Mouse (Mus musculus) erythroblast, embryonic 14.5 days (primary cell): ENCODE data around the gene Dock10. TPM values are rescaled to one million over a fixed set of nuclear protein-coding genes. Genes with fewer than 3 reads are reported as not detected.

ENCODE experiments used
- H3K27me3 ChIP-seq: 2 replicates; pipeline ENCODE4 v1.6.1; 2012; ENCODE audit warnings: inconsistent platforms; ENCODE audit not compliant: control insufficient read depth
- H3K36me3 ChIP-seq: 2 replicates; pipeline ENCODE4 v1.6.1; 2012; ENCODE audit warnings: mild to moderate bottlenecking, inconsistent platforms; ENCODE audit not compliant: control insufficient read depth
- H3K4me1 ChIP-seq: 2 replicates; pipeline ENCODE4 v1.6.1; 2012; ENCODE audit warnings: inconsistent platforms; ENCODE audit not compliant: control insufficient read depth
- H3K4me3 ChIP-seq: replicated peaks from 2 replicates; pipeline ENCODE3; 2012; ENCODE audit warnings: moderate library complexity, mild to moderate bottlenecking, inconsistent platforms
- H3K9me3 ChIP-seq: 2 replicates; pipeline ENCODE4 v1.6.1; 2012; ENCODE audit warnings: low read length, inconsistent platforms, mixed read lengths; ENCODE audit not compliant: control insufficient read depth
- GATA1 ChIP-seq: IDR thresholded peaks from 2 replicates; pipeline ENCODE4 v1.6.1; 2012; ENCODE audit warnings: low read length, inconsistent platforms, mixed read lengths
- TAL1 ChIP-seq: IDR thresholded peaks from 3 replicates; pipeline ENCODE4 v1.6.1; 2012; ENCODE audit warnings: low read length, inconsistent platforms, mixed read lengths
- polyA plus RNA-seq: library from polyadenylated mRNA; stranded (reverse); fragments of >175 nt; gene quantifications from 2 replicates; pipeline ENCODE4 v1.2.3, GENCODE M21; 2012

The Dock10 gene
- polyA plus RNA-seq, 1 experiment: 0.02 TPM

DNA sequence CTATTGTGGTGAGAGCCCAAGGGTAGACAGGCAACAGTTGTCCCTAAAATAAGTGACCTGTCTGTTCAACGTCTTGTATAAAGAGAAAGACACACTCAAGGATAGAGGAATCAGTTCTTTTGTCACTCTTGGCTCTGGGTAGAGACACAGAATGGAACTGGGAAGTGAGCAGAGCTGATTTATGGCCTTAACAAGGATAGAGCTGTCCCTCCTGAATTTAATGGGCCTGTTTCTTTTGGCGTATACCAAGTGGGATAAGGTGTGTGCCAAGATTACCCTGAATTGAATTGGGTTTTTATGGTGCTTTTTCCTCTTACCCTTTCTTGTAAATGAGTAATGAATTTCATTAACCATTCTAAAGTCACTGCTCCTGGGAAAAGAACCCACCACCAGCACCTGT, 106.2 kb downstream of the Dock10 start:
- Histone ChIP-seq H3K9me3 (no peaks in the 10 kb centered on the region), H3K4me3 (no peak overlapping the region), H3K4me1 (no peaks in the 10 kb centered on the region), H3K36me3 (no peaks in the 10 kb centered on the region), H3K27me3 (no peaks in the 10 kb centered on the region)
- TF ChIP-seq GATA1 (no peak), TAL1 (no peak)

DNA sequence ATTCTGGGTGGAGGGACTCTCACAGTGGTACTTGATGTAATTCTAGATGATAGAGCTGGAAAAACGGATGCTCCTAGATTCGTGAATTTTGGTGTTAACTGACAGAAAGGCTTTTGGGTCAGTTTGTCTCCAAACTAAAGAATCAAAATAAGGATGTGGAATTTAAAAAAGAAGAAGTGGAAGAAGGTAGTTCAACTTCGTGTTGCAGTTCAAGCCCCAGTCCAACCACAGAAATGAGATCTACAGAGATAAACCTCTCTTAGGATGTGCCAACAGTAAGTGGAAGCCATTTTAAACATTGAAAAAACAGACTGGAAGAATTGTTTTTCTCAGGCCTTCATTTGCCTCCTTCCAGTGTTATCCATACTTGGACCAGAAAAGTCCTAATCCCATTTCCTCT, 111.7 kb downstream of the Dock10 start:
- Histone ChIP-seq H3K4me1 (no peaks in the 10 kb centered on the region), H3K4me3 (no peak overlapping the region), H3K9me3 (no peaks in the 10 kb centered on the region), H3K27me3 (no peaks in the 10 kb centered on the region), H3K36me3 (no peaks in the 10 kb centered on the region)
- TF ChIP-seq GATA1: no peak
- no peak for TF ChIP-seq TAL1

DNA sequence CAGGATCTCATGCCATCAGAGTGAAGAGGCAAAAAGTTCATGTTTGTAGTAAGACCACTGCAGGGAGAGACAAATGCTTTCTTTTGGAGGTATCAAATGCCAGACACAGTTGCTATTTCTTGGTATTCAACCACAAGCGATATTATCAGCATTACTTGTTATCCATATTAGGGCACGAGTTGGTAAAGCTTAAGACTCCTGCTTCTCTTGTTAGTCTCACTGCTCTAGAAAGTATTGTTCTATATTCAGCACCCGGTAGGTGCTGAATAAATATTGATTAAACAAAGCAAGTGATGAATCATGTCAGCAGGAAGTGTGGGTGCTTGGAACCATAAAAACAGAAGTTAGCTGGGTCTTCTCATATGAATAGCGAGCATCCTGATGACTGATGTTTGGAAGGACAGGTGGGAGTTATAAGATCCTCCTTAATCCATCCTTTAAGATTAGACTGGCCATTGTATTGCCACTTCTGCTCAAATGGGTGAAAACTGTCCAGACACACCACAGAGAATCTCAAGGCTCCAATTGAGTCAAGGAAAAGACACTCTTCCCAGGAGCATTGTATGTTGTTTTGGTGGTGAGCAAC, 114.4 kb downstream of the Dock10 start:
- Histone ChIP-seq H3K36me3 (no peaks in the 10 kb centered on the region), H3K27me3 (no peaks in the 10 kb centered on the region), H3K4me1 (no peaks in the 10 kb centered on the region), H3K9me3 (no peaks in the 10 kb centered on the region), H3K4me3 (no peak overlapping the region)
- TF ChIP-seq GATA1 (no peak), TAL1 (no peak)

DNA sequence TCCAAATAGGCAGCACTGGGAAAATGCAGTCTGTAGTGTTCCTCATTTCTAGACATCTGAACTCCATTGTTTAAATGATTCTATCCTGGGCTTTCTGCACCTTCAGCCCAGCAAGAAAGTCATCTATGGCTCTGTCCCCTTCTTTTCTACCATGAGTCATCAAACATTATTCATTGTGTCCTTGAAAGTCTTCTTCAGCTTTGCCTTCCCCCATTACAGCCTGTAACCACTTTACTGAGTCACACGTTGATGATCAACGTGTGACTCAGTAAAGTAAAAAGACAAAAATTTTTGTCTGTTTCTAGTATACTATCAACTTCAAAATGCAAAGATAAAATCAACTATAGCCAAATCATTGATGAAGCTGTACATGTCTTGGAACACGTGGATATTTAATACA, 116.5 kb downstream of the Dock10 start:
- Histone ChIP-seq H3K4me3 (no peak overlapping the region), H3K36me3 (no peaks in the 10 kb centered on the region), H3K4me1 (no peaks in the 10 kb centered on the region), H3K27me3 (no peaks in the 10 kb centered on the region), H3K9me3 (no peaks in the 10 kb centered on the region)
- TF ChIP-seq TAL1: no peak

DNA sequence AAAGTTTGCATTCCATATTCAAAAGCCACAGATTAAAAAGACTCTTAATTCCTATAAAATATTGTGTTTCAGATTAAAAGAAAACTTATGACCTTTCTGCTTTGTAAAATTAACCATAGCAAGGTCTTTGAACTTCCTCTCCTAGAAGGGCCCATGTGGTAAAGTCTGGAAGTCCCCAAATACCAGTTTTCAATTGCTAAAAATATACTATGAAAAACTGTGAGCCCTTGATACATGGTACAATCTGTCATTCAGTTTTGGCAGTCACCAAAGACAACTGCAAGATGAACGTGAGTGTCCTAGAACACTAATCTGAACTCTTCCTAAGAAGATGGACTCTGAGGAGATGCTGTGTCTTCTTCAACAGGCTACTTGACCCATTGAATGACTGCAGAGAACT, 117.0 kb downstream of the Dock10 start:
- no peaks in the 10 kb centered on the region for H3K36me3 ChIP-seq
- H3K4me3 ChIP-seq: no peak overlapping the region
- H3K9me3 ChIP-seq: no peaks in the 10 kb centered on the region
- TF ChIP-seq TAL1: no peak
- no peak for TF ChIP-seq GATA1
- no peaks in the 10 kb centered on the region for H3K27me3 ChIP-seq
- H3K4me1 ChIP-seq: no peaks in the 10 kb centered on the region

DNA sequence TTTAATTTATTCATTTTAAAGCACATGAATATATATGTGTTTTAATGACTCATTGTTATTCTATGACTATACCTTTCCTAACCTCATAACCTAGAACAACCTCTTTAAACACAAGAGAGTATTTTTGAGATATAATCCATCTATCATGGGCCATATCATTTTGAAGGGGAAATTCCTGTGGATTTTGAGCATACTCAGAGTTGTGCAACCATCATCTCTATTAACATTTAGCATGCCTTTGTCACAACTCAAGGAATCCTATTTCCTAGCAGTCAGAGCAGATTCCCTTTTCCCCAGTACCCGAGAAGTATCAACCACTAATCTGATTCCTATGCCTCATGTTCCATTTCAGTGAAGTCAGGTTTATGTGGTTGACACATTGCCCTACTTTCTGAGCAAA, 118.8 kb downstream of the Dock10 start:
- TF ChIP-seq TAL1: no peak
- no peak for TF ChIP-seq GATA1
- H3K4me1 ChIP-seq: no peaks in the 10 kb centered on the region
- H3K9me3 ChIP-seq: no peaks in the 10 kb centered on the region
- H3K4me3 ChIP-seq: no peak overlapping the region
- no peaks in the 10 kb centered on the region for H3K36me3 ChIP-seq
- no peaks in the 10 kb centered on the region for H3K27me3 ChIP-seq

DNA sequence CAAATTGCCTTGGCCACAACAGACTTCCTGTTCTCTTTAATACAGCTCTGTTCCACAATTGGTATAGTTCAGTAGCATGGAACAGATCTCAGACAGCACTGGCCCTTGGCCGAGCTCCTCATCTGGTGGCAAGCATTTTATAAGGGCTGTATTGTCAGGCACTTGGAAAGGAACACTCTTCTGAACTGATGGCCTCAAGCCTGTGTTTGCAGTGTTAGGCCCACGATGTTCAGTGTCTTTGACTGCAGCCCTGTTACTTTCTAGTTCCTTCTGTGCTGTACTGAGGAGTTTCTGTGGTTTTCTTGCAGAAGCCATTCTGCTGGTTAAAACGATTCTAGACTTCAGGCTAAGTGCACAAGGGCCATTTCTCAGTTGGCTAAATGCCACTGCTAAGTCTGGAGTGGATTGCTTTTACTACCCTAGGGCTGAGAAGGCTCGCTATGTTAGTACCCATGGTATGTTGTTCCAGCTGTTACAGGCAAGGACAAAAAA, 121.1 kb downstream of the Dock10 start:
- no peaks in the 10 kb centered on the region for H3K27me3 ChIP-seq
- TF ChIP-seq TAL1 (no peak), GATA1 (no peak)
- no peaks in the 10 kb centered on the region for H3K9me3 ChIP-seq
- H3K4me3 ChIP-seq: no peak overlapping the region
- H3K4me1 ChIP-seq: no peaks in the 10 kb centered on the region
- H3K36me3 ChIP-seq: no peaks in the 10 kb centered on the region

DNA sequence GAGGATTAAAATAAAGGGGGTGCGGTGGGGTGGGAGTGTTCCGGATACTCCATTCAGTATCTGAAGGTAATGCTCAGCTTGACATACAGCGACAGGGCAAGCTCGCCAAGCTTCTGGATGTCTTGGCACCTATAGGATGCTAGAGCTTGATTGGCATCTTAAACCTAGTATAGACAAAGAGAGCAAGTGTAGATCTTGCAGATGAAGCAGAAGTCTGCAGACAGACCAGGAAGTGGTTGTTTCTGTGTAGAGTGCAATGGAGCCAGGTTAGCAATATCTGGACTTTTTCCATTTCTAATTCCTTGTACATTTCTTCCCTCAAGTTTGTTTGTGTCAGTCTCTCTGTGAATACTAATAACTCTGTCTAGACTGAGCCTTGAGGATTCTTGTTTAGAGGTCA, 122.5 kb downstream of the Dock10 start:
- no peaks in the 10 kb centered on the region for H3K36me3 ChIP-seq
- no peak overlapping the region for H3K4me3 ChIP-seq
- no peaks in the 10 kb centered on the region for H3K27me3 ChIP-seq
- no peaks in the 10 kb centered on the region for H3K4me1 ChIP-seq
- H3K9me3 ChIP-seq: no peaks in the 10 kb centered on the region
- no peak for TF ChIP-seq TAL1

DNA sequence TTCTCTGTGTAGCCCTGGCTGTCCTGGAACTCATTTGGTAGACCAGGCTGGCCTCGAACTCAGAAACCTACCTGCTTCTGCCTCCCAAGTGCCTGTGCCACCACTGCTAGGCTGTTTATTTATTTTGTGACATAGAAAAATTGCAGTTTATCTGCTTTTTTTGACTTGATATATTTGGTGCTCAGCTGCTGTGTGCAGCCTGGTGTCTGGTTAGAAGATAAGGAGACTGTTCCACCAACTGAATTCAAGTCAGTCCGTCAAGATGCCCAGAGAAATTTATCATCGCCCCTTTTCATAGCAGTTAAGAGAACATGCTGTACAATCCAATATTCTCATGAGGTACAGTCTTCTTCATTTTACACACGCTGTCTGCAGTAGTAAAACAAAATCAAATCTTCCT, 124.8 kb downstream of the Dock10 start:
- no peaks in the 10 kb centered on the region for H3K36me3 ChIP-seq
- no peaks in the 10 kb centered on the region for H3K4me1 ChIP-seq
- no peaks in the 10 kb centered on the region for H3K27me3 ChIP-seq
- TF ChIP-seq TAL1: no peak
- no peak for TF ChIP-seq GATA1
- H3K9me3 ChIP-seq: no peaks in the 10 kb centered on the region
- H3K4me3 ChIP-seq: no peak overlapping the region
